11 mouse cellular contexts compared by ENCODE assay signal in genomic region chr8:46291931-46292675, GRCm38 (mm10). TPM values are rescaled to one million over a fixed set of nuclear protein-coding genes. Genes with fewer than 3 reads are reported as not detected.
DNase-seq lines count a peak whose midpoint lies in the region; ATAC-seq and TF ChIP-seq lines count a peak whose summit lies in the region.
"Had no signal": no experiment of that assay in that cellular context is flagged by ENCODE, and none has a peak within 500 bp of the region (broad histone marks: within the 10 kb centered on the region; RNA-seq: fewer than 3 reads in every experiment).

No protein-coding gene starts in this region.

- H3K4me3 ChIP-seq in lung, embryonic 14.5 days (ENCODE audit: low read depth, low read length): 0 out of 2 replicates have a peak overlapping the region, but pooled peaks have one; percentile 3
- H3K4me3 ChIP-seq in lung, adult 2 months (replicated peaks; ENCODE audit: extremely low read depth, low read depth, low read length): no peak overlapping the region
- H3K4me3 ChIP-seq in forebrain, embryonic 12.5 days (replicated peaks): peak overlapping the region; percentile 34
- no peak overlapping the region for H3K4me3 ChIP-seq in intestine, embryonic 16.5 days (ENCODE audit: low read length)
- peak overlapping the region; percentile 24 for H3K4me3 ChIP-seq in neural tube, embryonic 15.5 days (replicated peaks)
- H3K4me3 ChIP-seq in kidney, embryonic 16.5 days (ENCODE audit: low read length): no peak overlapping the region

- no peaks in the 10 kb centered on the region for H3K36me3 ChIP-seq in lung, embryonic 14.5 days (ENCODE audit: insufficient read depth)
- no peaks in the 10 kb centered on the region for H3K36me3 ChIP-seq in forebrain, embryonic 12.5 days (replicated peaks)
- no peaks in the 10 kb centered on the region for H3K36me3 ChIP-seq in intestine, embryonic 16.5 days (ENCODE audit: control insufficient read depth, insufficient read depth, low read length)
- no peaks in the 10 kb centered on the region for H3K36me3 ChIP-seq in neural tube, embryonic 15.5 days
- no peaks in the 10 kb centered on the region for H3K36me3 ChIP-seq in kidney, embryonic 16.5 days (ENCODE audit: insufficient read depth, low read length)

- no peak overlapping the region for H3K9ac ChIP-seq in lung, embryonic 14.5 days
- H3K9ac ChIP-seq in forebrain, embryonic 12.5 days: 0 out of 2 replicates have a peak overlapping the region, but pooled peaks have one; percentile 12
- no peak overlapping the region for H3K9ac ChIP-seq in intestine, embryonic 16.5 days (ENCODE audit: low read depth, low read length)
- H3K9ac ChIP-seq in neural tube, embryonic 15.5 days (replicated peaks): no peak overlapping the region
- no peak overlapping the region for H3K9ac ChIP-seq in kidney, embryonic 16.5 days (replicated peaks; ENCODE audit: low read length)

- no peaks in the 10 kb centered on the region for H3K4me1 ChIP-seq in lung, embryonic 14.5 days (ENCODE audit: insufficient read depth)
- no peaks in the 10 kb centered on the region for H3K4me1 ChIP-seq in lung, adult 2 months (ENCODE audit: control insufficient read depth, insufficient read depth, low read length)
- H3K4me1 ChIP-seq in forebrain, embryonic 12.5 days: peaks cover 66% of the 10 kb centered on the region
- 0 out of 2 replicates have a peak, but pooled peaks cover 9% of the 10 kb centered on the region for H3K4me1 ChIP-seq in intestine, embryonic 16.5 days (ENCODE audit: control insufficient read depth, insufficient read depth, low read length)
- peaks cover 35% of the 10 kb centered on the region for H3K4me1 ChIP-seq in neural tube, embryonic 15.5 days
- 0 out of 2 replicates have a peak, but pooled peaks cover 5% of the 10 kb centered on the region for H3K4me1 ChIP-seq in kidney, embryonic 16.5 days (ENCODE audit: insufficient read depth, low read length)

- no peak for ATAC-seq in lung, embryonic 14.5 days (ENCODE audit: insufficient read depth)
- no peak for ATAC-seq in forebrain, embryonic 12.5 days (ENCODE audit: low FRiP score)
- no peak for ATAC-seq in intestine, embryonic 16.5 days
- no peak for ATAC-seq in neural tube, embryonic 15.5 days (ENCODE audit: low FRiP score)
- no peak for ATAC-seq in kidney, embryonic 16.5 days (ENCODE audit: low FRiP score, low TSS enrichment)
- ATAC-seq: inflammation-experienced regulatory T-cells, adult 6 months; Patski had no signal

- no peak overlapping the region for H3K27ac ChIP-seq in lung, embryonic 14.5 days (ENCODE audit: low read depth)
- no peak overlapping the region for H3K27ac ChIP-seq in forebrain, embryonic 12.5 days
- H3K27ac ChIP-seq in intestine, embryonic 16.5 days (ENCODE audit: low read length): no peak overlapping the region
- H3K27ac ChIP-seq in neural tube, embryonic 15.5 days (replicated peaks): no peak overlapping the region
- no peak overlapping the region for H3K27ac ChIP-seq in kidney, embryonic 16.5 days (ENCODE audit: low read length)

- H3K9me3 ChIP-seq in lung, embryonic 14.5 days (ENCODE audit: low read depth, low read length): no peaks in the 10 kb centered on the region
- no peaks in the 10 kb centered on the region for H3K9me3 ChIP-seq in forebrain, embryonic 12.5 days
- no peaks in the 10 kb centered on the region for H3K9me3 ChIP-seq in intestine, embryonic 16.5 days (ENCODE audit: control insufficient read depth, low read length)
- H3K9me3 ChIP-seq in neural tube, embryonic 15.5 days (replicated peaks): no peaks in the 10 kb centered on the region
- no peaks in the 10 kb centered on the region for H3K9me3 ChIP-seq in kidney, embryonic 16.5 days (ENCODE audit: low read length)

- TF ChIP-seq CTCF in lung, embryonic 14.5 days (IDR thresholded peaks at IDR 0.05; ENCODE audit: low read depth): no peak
- TF ChIP-seq CTCF in lung, adult 2 months (IDR thresholded peaks at IDR 0.05; ENCODE audit: insufficient read depth, low read length): no peak

- DNase-seq in lung, embryonic 14.5 days: peak; percentile 21
- DNase-seq in lung, adult 2 months: no peak
- no peak for DNase-seq in thymus, postnatal 4 days
- DNase-seq: cerebellum, postnatal 36 days had no signal

- 3% methylated on average over 33 of the region's 33 CpGs for WGBS in lung, embryonic 14.5 days
- WGBS in lung, adult 2 months: 4% methylated on average over 33 of the region's 33 CpGs
- 2% methylated on average over 33 of the region's 33 CpGs for WGBS in forebrain, embryonic 12.5 days
- 1% methylated on average over 33 of the region's 33 CpGs for WGBS in intestine, embryonic 16.5 days
- WGBS in neural tube, embryonic 15.5 days: under 1% methylated on average over 33 of the region's 33 CpGs
- WGBS in kidney, embryonic 16.5 days: 2% methylated on average over 33 of the region's 33 CpGs

- peaks cover 86% of the 10 kb centered on the region for H3K27me3 ChIP-seq in lung, embryonic 14.5 days (ENCODE audit: insufficient read depth, low read length)
- peaks cover 83% of the 10 kb centered on the region for H3K27me3 ChIP-seq in forebrain, embryonic 12.5 days
- H3K27me3 ChIP-seq in intestine, embryonic 16.5 days (replicated peaks; ENCODE audit: control insufficient read depth, insufficient read depth, low read length): peaks cover 72% of the 10 kb centered on the region
- peaks cover 84% of the 10 kb centered on the region for H3K27me3 ChIP-seq in neural tube, embryonic 15.5 days (replicated peaks)
- H3K27me3 ChIP-seq in kidney, embryonic 16.5 days (ENCODE audit: insufficient read depth, low read length): peaks cover 89% of the 10 kb centered on the region

- peak overlapping the region; percentile 25; the same call in 1 of the 2 replicates for H3K4me2 ChIP-seq in lung, embryonic 14.5 days
- H3K4me2 ChIP-seq in forebrain, embryonic 12.5 days: peak overlapping the region; percentile 58
- H3K4me2 ChIP-seq in intestine, embryonic 16.5 days (ENCODE audit: low read depth, low read length): peak overlapping the region; percentile 9; the same call in 1 of the 2 replicates
- peak overlapping the region; percentile 53 for H3K4me2 ChIP-seq in neural tube, embryonic 15.5 days
- H3K4me2 ChIP-seq in kidney, embryonic 16.5 days (replicated peaks; ENCODE audit: low read depth, low read length): no peak overlapping the region

- no peak for TF ChIP-seq POLR2A in lung, adult 2 months (IDR thresholded peaks at IDR 0.05; ENCODE audit: borderline replicate concordance, extremely low read depth, low read depth, low read length)

RNA-seq across cellular contexts. Expression of gene Helt, which starts 2.4 kb away (rescaled TPM):
- polyA plus RNA-seq in lung, embryonic 14.5 days (2014; fragmentation: Nextera tagmentation; extraction: Ambion mirVana): not detected in 2 replicates
- not detected in 2 replicates for polyA plus RNA-seq in lung, adult 2 months (2012; rRNA removed)
- 11.1 and 13.0 TPM in 2 replicates for polyA plus RNA-seq in forebrain, embryonic 12.5 days (2016; fragmentation: Nextera tagmentation; extraction: Ambion mirVana)
- polyA plus RNA-seq in intestine, embryonic 16.5 days (2015; fragmentation: Nextera tagmentation; extraction: Ambion mirVana): not detected in 2 replicates
- not detected in 2 replicates for polyA plus RNA-seq in neural tube, embryonic 15.5 days (2015; fragmentation: Nextera tagmentation; extraction: Ambion mirVana)
- not detected in 2 replicates for polyA plus RNA-seq in kidney, embryonic 16.5 days (2015; fragmentation: Nextera tagmentation; extraction: Ambion mirVana)
- polyA plus RNA-seq: inflammation-experienced regulatory T-cells, adult 6 months; Patski; stomach, embryonic 14.5 days had no signal

Comparison
In these comparisons a context has a peak if more than half of its experiments do, and no peak if none do; other contexts are left out.
1. H3K4me3 ChIP-seq: peak in lung, embryonic 14.5 days (single experiment), forebrain, embryonic 12.5 days (single experiment) and neural tube, embryonic 15.5 days (single experiment); none in lung, adult 2 months (single experiment), intestine, embryonic 16.5 days (single experiment) and kidney, embryonic 16.5 days (single experiment).
2. RNA of gene Helt, which starts 2.4 kb away (polyA plus RNA-seq): 11.1 to 13.0 TPM in forebrain, embryonic 12.5 days; not detected in lung, embryonic 14.5 days, not detected in lung, adult 2 months, not detected in intestine, embryonic 16.5 days, not detected in neural tube, embryonic 15.5 days and not detected in kidney, embryonic 16.5 days; every median in the first group is over 10 times any median in the second.